8 mouse cellular contexts compared by ENCODE assay signal in genomic region chr19:8798947-8799315, GRCm38 (mm10). TPM values are rescaled to one million over a fixed set of nuclear protein-coding genes. Genes with fewer than 3 reads are reported as not detected.
A peak's percentile ranks its signal among the peaks of the same experiment; 100 is the strongest.
DNase-seq lines count a peak whose midpoint lies in the region; ATAC-seq and TF ChIP-seq lines count a peak whose summit lies in the region.

No protein-coding gene starts in this region.

- TF ChIP-seq POLR2A in limb, embryonic 14.5 days (IDR thresholded peaks at IDR 0.05; ENCODE audit: borderline replicate concordance, extremely low read depth, insufficient read depth, insufficient read length): no peak

- no peak for DNase-seq in forebrain, embryonic 10.5 days (ENCODE audit: extremely low spot score, low spot score)
- DNase-seq in limb, embryonic 14.5 days (ENCODE audit: low spot score): no peak
- no peak for DNase-seq in adrenal gland, postnatal 4 days (ENCODE audit: low spot score in 2 of 2)
- DNase-seq in layer of hippocampus, postnatal 10 days (ENCODE audit: low spot score in 2 of 2): no peak

- H3K9me3 ChIP-seq in forebrain, embryonic 10.5 days: no peaks in the 10 kb centered on the region
- H3K9me3 ChIP-seq in forebrain, embryonic 16.5 days (ENCODE audit: control insufficient read depth, low read length): no peaks in the 10 kb centered on the region
- H3K9me3 ChIP-seq in megakaryocyte, embryonic 14.5 days: no peaks in the 10 kb centered on the region
- no peaks in the 10 kb centered on the region for H3K9me3 ChIP-seq in limb, embryonic 14.5 days (ENCODE audit: control insufficient read depth, low read length)
- no peaks in the 10 kb centered on the region for H3K9me3 ChIP-seq in stomach, embryonic 16.5 days (replicated peaks; ENCODE audit: control insufficient read depth, low read length)

- no peak overlapping the region for H3K27ac ChIP-seq in forebrain, embryonic 10.5 days
- no peak overlapping the region for H3K27ac ChIP-seq in forebrain, embryonic 16.5 days (ENCODE audit: low read length)
- no peak overlapping the region for H3K27ac ChIP-seq in limb, embryonic 14.5 days (replicated peaks; ENCODE audit: low read depth, low read length)
- peak overlapping the region; percentile 76 for H3K27ac ChIP-seq in stomach, embryonic 16.5 days (ENCODE audit: low read length)

- no peak for ATAC-seq in forebrain, embryonic 16.5 days
- ATAC-seq in megakaryocyte, adult 5-6 weeks (ENCODE audit: poor library complexity, severe bottlenecking): no peak
- ATAC-seq in limb, embryonic 14.5 days (ENCODE audit: low FRiP score, low read depth): no peak
- ATAC-seq in stomach, embryonic 16.5 days (ENCODE audit: insufficient read depth, low FRiP score): no peak

- peaks cover 35% of the 10 kb centered on the region for H3K36me3 ChIP-seq in forebrain, embryonic 10.5 days (replicated peaks)
- peaks cover 7% of the 10 kb centered on the region for H3K36me3 ChIP-seq in forebrain, embryonic 16.5 days (ENCODE audit: control insufficient read depth, insufficient read depth)
- peaks cover 25% of the 10 kb centered on the region for H3K36me3 ChIP-seq in megakaryocyte, embryonic 14.5 days (replicated peaks; ENCODE audit: low read length)
- peaks cover 25% of the 10 kb centered on the region for H3K36me3 ChIP-seq in limb, embryonic 14.5 days (ENCODE audit: control insufficient read depth, insufficient read depth, low read length)
- peaks cover 11% of the 10 kb centered on the region for H3K36me3 ChIP-seq in stomach, embryonic 16.5 days (ENCODE audit: control insufficient read depth, insufficient read depth, low read length)

- no peak overlapping the region; the same call in 1 of the 2 replicates for H3K4me2 ChIP-seq in forebrain, embryonic 16.5 days (ENCODE audit: low read length)
- peak overlapping the region; percentile 57; the same call in 1 of the 2 replicates for H3K4me2 ChIP-seq in limb, embryonic 14.5 days (replicated peaks; ENCODE audit: low read depth, low read length, severe bottlenecking)
- H3K4me2 ChIP-seq in stomach, embryonic 16.5 days (ENCODE audit: low read depth, low read length): peak overlapping the region; percentile 90; the same call in 1 of the 2 replicates

- peak overlapping the region; percentile 76 for H3K4me3 ChIP-seq in forebrain, embryonic 10.5 days
- H3K4me3 ChIP-seq in forebrain, embryonic 16.5 days (replicated peaks; ENCODE audit: low read length): no peak overlapping the region; the same call in 1 of the 2 replicates
- peak overlapping the region; percentile 99 for H3K4me3 ChIP-seq in megakaryocyte, embryonic 14.5 days (replicated peaks)
- peak overlapping the region; percentile 81 for H3K4me3 ChIP-seq in limb, embryonic 14.5 days (replicated peaks; ENCODE audit: low read length)
- H3K4me3 ChIP-seq in stomach, embryonic 16.5 days (replicated peaks; ENCODE audit: low read length): peak overlapping the region; percentile 94; the same call in 1 of the 2 replicates

- peaks cover 32% of the 10 kb centered on the region for H3K4me1 ChIP-seq in forebrain, embryonic 10.5 days
- H3K4me1 ChIP-seq in forebrain, embryonic 16.5 days (replicated peaks; ENCODE audit: control insufficient read depth, insufficient read depth, low read length): peaks cover 21% of the 10 kb centered on the region
- H3K4me1 ChIP-seq in megakaryocyte, embryonic 14.5 days: peaks cover 49% of the 10 kb centered on the region
- H3K4me1 ChIP-seq in limb, embryonic 14.5 days (ENCODE audit: control insufficient read depth, insufficient read depth, low read length): peaks cover 12% of the 10 kb centered on the region
- H3K4me1 ChIP-seq in stomach, embryonic 16.5 days (ENCODE audit: control insufficient read depth, insufficient read depth, low read length): peaks cover 13% of the 10 kb centered on the region

- H3K27me3 ChIP-seq in forebrain, embryonic 10.5 days (ENCODE audit: poor library complexity, severe bottlenecking): no peaks in the 10 kb centered on the region
- no peaks in the 10 kb centered on the region for H3K27me3 ChIP-seq in forebrain, embryonic 16.5 days (replicated peaks; ENCODE audit: control insufficient read depth, insufficient read depth, low read length)
- no peaks in the 10 kb centered on the region for H3K27me3 ChIP-seq in megakaryocyte, embryonic 14.5 days (replicated peaks)
- H3K27me3 ChIP-seq in limb, embryonic 14.5 days (ENCODE audit: control insufficient read depth, insufficient read depth, low read length): no peaks in the 10 kb centered on the region
- H3K27me3 ChIP-seq in stomach, embryonic 16.5 days (ENCODE audit: control insufficient read depth, insufficient read depth, low read length): no peaks in the 10 kb centered on the region

- H3K9ac ChIP-seq in forebrain, embryonic 16.5 days (replicated peaks; ENCODE audit: low read depth, low read length): no peak overlapping the region
- H3K9ac ChIP-seq in limb, embryonic 14.5 days (ENCODE audit: low read depth, low read length, severe bottlenecking): peak overlapping the region; percentile 79; the same call in 1 of the 2 replicates
- peak overlapping the region; percentile 90 for H3K9ac ChIP-seq in stomach, embryonic 16.5 days (ENCODE audit: low read length)

RNA-seq across cellular contexts. Expression of gene Polr2g, which starts 0.6 kb away (rescaled TPM):
- 173 and 180 TPM in 2 replicates for polyA plus RNA-seq in forebrain, embryonic 10.5 days (2016; fragmentation: Nextera tagmentation; extraction: Ambion mirVana)
- polyA plus RNA-seq in forebrain, embryonic 16.5 days (2015; fragmentation: Nextera tagmentation; extraction: Ambion mirVana): 160 and 164 TPM in 2 replicates
- 6.3 TPM in 1 of 2 replicates, not detected in the other for polyA plus RNA-seq in megakaryocyte, embryonic 14.5 days (2012; ENCODE audit: insufficient read depth, low replicate concordance)
- 124 and 125 TPM in 2 replicates for total RNA-seq in megakaryocyte, adult 5-6 weeks (2015)
- 54.1 and 58.2 TPM in 2 replicates for total RNA-seq in megakaryocyte, adult 5-6 weeks (2017)
- polyA plus RNA-seq in limb, embryonic 14.5 days (2012; rRNA removed): 135 and 140 TPM in 2 replicates
- 153 and 165 TPM in 2 replicates for polyA plus RNA-seq in limb, embryonic 14.5 days (2014; fragmentation: Nextera tagmentation; extraction: Ambion mirVana)
- 122 and 129 TPM in 2 replicates for polyA plus RNA-seq in stomach, embryonic 16.5 days (2015; fragmentation: Nextera tagmentation; extraction: Ambion mirVana)
- 100 to 1,000 TPM; 103 TPM for total RNA-seq in adrenal gland, postnatal 4 days (2021)
- 100 to 1,000 TPM; 107 to 109 TPM for total RNA-seq in layer of hippocampus, postnatal 10 days (2021)

RNA-seq across cellular contexts. Expression of gene Zbtb3, which starts 3.4 kb away (rescaled TPM):
- polyA plus RNA-seq in forebrain, embryonic 10.5 days (2016; fragmentation: Nextera tagmentation; extraction: Ambion mirVana): 6.6 and 6.8 TPM in 2 replicates
- 8.9 and 9.6 TPM in 2 replicates for polyA plus RNA-seq in forebrain, embryonic 16.5 days (2015; fragmentation: Nextera tagmentation; extraction: Ambion mirVana)
- polyA plus RNA-seq in megakaryocyte, embryonic 14.5 days (2012; ENCODE audit: insufficient read depth, low replicate concordance): 1.3 and 5.9 TPM in 2 replicates
- 0.62 and 2.3 TPM in 2 replicates for total RNA-seq in megakaryocyte, adult 5-6 weeks (2015)
- 1.8 and 2.5 TPM in 2 replicates for total RNA-seq in megakaryocyte, adult 5-6 weeks (2017)
- polyA plus RNA-seq in limb, embryonic 14.5 days (2012; rRNA removed): 3.5 and 3.9 TPM in 2 replicates
- polyA plus RNA-seq in limb, embryonic 14.5 days (2014; fragmentation: Nextera tagmentation; extraction: Ambion mirVana): 5.3 and 5.6 TPM in 2 replicates
- polyA plus RNA-seq in stomach, embryonic 16.5 days (2015; fragmentation: Nextera tagmentation; extraction: Ambion mirVana): 4.4 and 4.5 TPM in 2 replicates
- total RNA-seq in adrenal gland, postnatal 4 days (2021): 1 to 10 TPM; 2.0 to 2.4 TPM
- total RNA-seq in layer of hippocampus, postnatal 10 days (2021): 1 to 10 TPM; 4.2 to 5.2 TPM

RNA-seq across cellular contexts. Expression of gene Taf6l, which starts 12.7 kb away (rescaled TPM):
- 48.6 and 49.4 TPM in 2 replicates for polyA plus RNA-seq in forebrain, embryonic 10.5 days (2016; fragmentation: Nextera tagmentation; extraction: Ambion mirVana)
- polyA plus RNA-seq in forebrain, embryonic 16.5 days (2015; fragmentation: Nextera tagmentation; extraction: Ambion mirVana): 30.8 and 32.2 TPM in 2 replicates
- polyA plus RNA-seq in megakaryocyte, embryonic 14.5 days (2012; ENCODE audit: insufficient read depth, low replicate concordance): 33.7 and 61.6 TPM in 2 replicates
- 5.1 and 6.2 TPM in 2 replicates for total RNA-seq in megakaryocyte, adult 5-6 weeks (2015)
- 8.9 and 9.8 TPM in 2 replicates for total RNA-seq in megakaryocyte, adult 5-6 weeks (2017)
- polyA plus RNA-seq in limb, embryonic 14.5 days (2012; rRNA removed): 22.4 and 29.1 TPM in 2 replicates
- 21.3 and 21.8 TPM in 2 replicates for polyA plus RNA-seq in limb, embryonic 14.5 days (2014; fragmentation: Nextera tagmentation; extraction: Ambion mirVana)
- 17.1 and 19.8 TPM in 2 replicates for polyA plus RNA-seq in stomach, embryonic 16.5 days (2015; fragmentation: Nextera tagmentation; extraction: Ambion mirVana)
- 10 to 100 TPM; 18.3 to 18.9 TPM for total RNA-seq in adrenal gland, postnatal 4 days (2021)
- total RNA-seq in layer of hippocampus, postnatal 10 days (2021): 10 to 100 TPM; 18.2 to 19.0 TPM

RNA-seq across cellular contexts. Expression of gene Ttc9c, which starts 20.2 kb away (rescaled TPM):
- 82.5 and 85.5 TPM in 2 replicates for polyA plus RNA-seq in forebrain, embryonic 10.5 days (2016; fragmentation: Nextera tagmentation; extraction: Ambion mirVana)
- 71.1 and 72.1 TPM in 2 replicates for polyA plus RNA-seq in forebrain, embryonic 16.5 days (2015; fragmentation: Nextera tagmentation; extraction: Ambion mirVana)
- polyA plus RNA-seq in megakaryocyte, embryonic 14.5 days (2012; ENCODE audit: insufficient read depth, low replicate concordance): 0.51 TPM in 1 of 2 replicates, not detected in the other
- total RNA-seq in megakaryocyte, adult 5-6 weeks (2015): 28.6 and 31.0 TPM in 2 replicates
- 53.6 and 63.7 TPM in 2 replicates for total RNA-seq in megakaryocyte, adult 5-6 weeks (2017)
- polyA plus RNA-seq in limb, embryonic 14.5 days (2012; rRNA removed): 48.3 and 54.3 TPM in 2 replicates
- polyA plus RNA-seq in limb, embryonic 14.5 days (2014; fragmentation: Nextera tagmentation; extraction: Ambion mirVana): 41.8 and 48.5 TPM in 2 replicates
- polyA plus RNA-seq in stomach, embryonic 16.5 days (2015; fragmentation: Nextera tagmentation; extraction: Ambion mirVana): 45.3 and 46.3 TPM in 2 replicates
- total RNA-seq in adrenal gland, postnatal 4 days (2021): 10 to 100 TPM; 32.1 to 34.3 TPM
- total RNA-seq in layer of hippocampus, postnatal 10 days (2021): 10 to 100 TPM; 27.8 to 34.5 TPM

RNA-seq across cellular contexts. Expression of gene Hnrnpul2, which starts 20.9 kb away (rescaled TPM):
- polyA plus RNA-seq in forebrain, embryonic 10.5 days (2016; fragmentation: Nextera tagmentation; extraction: Ambion mirVana): 4.9 and 5.4 TPM in 2 replicates
- polyA plus RNA-seq in forebrain, embryonic 16.5 days (2015; fragmentation: Nextera tagmentation; extraction: Ambion mirVana): 5.1 and 5.5 TPM in 2 replicates
- polyA plus RNA-seq in megakaryocyte, embryonic 14.5 days (2012; ENCODE audit: insufficient read depth, low replicate concordance): 13.5 and 54.1 TPM in 2 replicates
- 52.3 and 56.0 TPM in 2 replicates for total RNA-seq in megakaryocyte, adult 5-6 weeks (2015)
- 72.8 and 94.4 TPM in 2 replicates for total RNA-seq in megakaryocyte, adult 5-6 weeks (2017)
- 59.4 and 88.6 TPM in 2 replicates for polyA plus RNA-seq in limb, embryonic 14.5 days (2012; rRNA removed)
- polyA plus RNA-seq in limb, embryonic 14.5 days (2014; fragmentation: Nextera tagmentation; extraction: Ambion mirVana): 9.5 and 9.6 TPM in 2 replicates
- polyA plus RNA-seq in stomach, embryonic 16.5 days (2015; fragmentation: Nextera tagmentation; extraction: Ambion mirVana): 4.5 and 4.7 TPM in 2 replicates
- 10 to 100 TPM; 73.5 to 83.1 TPM for total RNA-seq in adrenal gland, postnatal 4 days (2021)
- total RNA-seq in layer of hippocampus, postnatal 10 days (2021): 100 to 1,000 TPM; 112 to 115 TPM

Comparison
In these comparisons a context has a peak if more than half of its experiments do, and no peak if none do; other contexts are left out.
1. RNA of gene Polr2g, which starts 0.6 kb away (polyA plus RNA-seq): 173 to 180 TPM in forebrain, embryonic 10.5 days, 160 to 164 TPM in forebrain, embryonic 16.5 days, 135 to 165 TPM in limb, embryonic 14.5 days and 122 to 129 TPM in stomach, embryonic 16.5 days; 6.3 TPM in megakaryocyte, embryonic 14.5 days; every median in the first group is over 10 times any median in the second.